Mouse (Mus musculus) limb, embryonic 15.5 days (tissue): Measurements from ENCODE around the gene Etfrf1. TPM values are rescaled to one million over a fixed set of nuclear protein-coding genes. Genes with fewer than 3 reads are reported as not detected.

ENCODE experiments used
- ATAC-seq: fragments of 200-750 bp; cut with Nextera tagmentation; 2 replicates; pipeline ENCODE4 v1.8.0; 2017; ENCODE audit warnings: low read depth, moderate TSS enrichment; ENCODE audit not compliant: insufficient number of reproducible peaks, low FRiP score, low TSS enrichment
- H3K27ac ChIP-seq: fragments of 300-500 bp; sonication (generic); 2 replicates; pipeline ENCODE4 v1.5.1; 2015; ENCODE audit warnings: moderate library complexity, mild to moderate bottlenecking, inconsistent platforms
- H3K27me3 ChIP-seq: fragments of 300-500 bp; sonication (generic); 2 replicates; pipeline ENCODE4 v1.6.1; 2015; ENCODE audit warnings: inconsistent platforms
- H3K36me3 ChIP-seq: fragments of 300-500 bp; sonication (generic); 2 replicates; pipeline ENCODE4 v1.6.1; 2015; ENCODE audit warnings: inconsistent platforms
- H3K4me1 ChIP-seq: fragments of 300-500 bp; sonication (generic); 2 replicates; pipeline ENCODE4 v1.6.1; 2015; ENCODE audit warnings: inconsistent platforms
- H3K4me2 ChIP-seq: fragments of 300-500 bp; sonication (generic); 2 replicates; pipeline ENCODE4 v1.6.1; 2015; ENCODE audit warnings: mild to moderate bottlenecking, inconsistent platforms
- H3K4me3 ChIP-seq: fragments of 300-500 bp; sonication (generic); 2 replicates; pipeline ENCODE4 v1.5.1; 2015; ENCODE audit warnings: mild to moderate bottlenecking, inconsistent platforms
- H3K9ac ChIP-seq: fragments of 300-500 bp; sonication (generic); 2 replicates; pipeline ENCODE4 v1.6.1; 2015; ENCODE audit warnings: inconsistent platforms
- H3K9me3 ChIP-seq: fragments of 300-500 bp; sonication (generic); 2 replicates; pipeline ENCODE4 v1.6.1; 2016; ENCODE audit warnings: inconsistent platforms
- WGBS: fragments of 180-500 bp; shearing (Covaris S2); methylation state at CpG from one replicate; pipeline ENCODE4 v1.1.7; 2015; 5-methylcytosine and 5-hydroxymethylcytosine counted together
- polyA plus RNA-seq: library from polyadenylated mRNA; unstranded; fragments of >200 nt; fragmentation: Nextera tagmentation; extraction: Ambion mirVana; gene quantifications from 2 replicates; pipeline ENCODE4 v1.2.1, GENCODE M21; 2015

The Etfrf1 gene
- polyA plus RNA-seq, 1 experiment from 2014 or later = 31.0 TPM

DNA sequence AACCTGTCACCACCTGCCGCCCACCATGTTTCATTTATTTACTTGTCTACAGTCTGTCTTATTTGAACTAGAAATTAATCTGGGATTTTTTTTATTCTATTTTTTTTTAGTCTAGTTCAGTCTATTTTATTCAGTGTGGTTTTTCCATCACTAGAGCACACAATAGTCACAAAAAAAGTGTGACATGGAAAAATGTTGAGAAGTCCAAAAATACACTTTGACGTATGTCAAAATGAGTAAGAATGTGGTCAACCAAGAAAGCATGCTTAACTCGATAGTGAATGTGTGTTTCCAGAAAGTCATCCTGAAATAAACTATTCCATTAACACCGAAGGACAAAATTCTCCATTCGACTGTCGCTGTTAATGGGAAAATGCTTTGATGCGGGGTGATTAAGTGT lies 51.4 kb downstream of the Etfrf1 start:
- no peak overlapping the region for H3K4me3 ChIP-seq
- WGBS = 85% methylated on average over 7 of the region's 7 CpGs
- ATAC-seq = no peak
- H3K27ac ChIP-seq = no peak overlapping the region
- H3K4me2 ChIP-seq = no peak overlapping the region
- no peaks in the 10 kb centered on the region for H3K36me3 ChIP-seq
- no peaks in the 10 kb centered on the region for H3K27me3 ChIP-seq
- H3K9me3 ChIP-seq = no peaks in the 10 kb centered on the region
- H3K4me1 ChIP-seq = peaks cover 2% of the 10 kb centered on the region
- no peak overlapping the region for H3K9ac ChIP-seq

Other genes with a start within 250 kb of the Etfrf1 start
- 31.2 and 34.9 TPM in 2 replicates for gene Bcat1, start 134.9 kb upstream of the Etfrf1 start, polyA plus RNA-seq
- 6.7 TPM in 2 replicates for gene Lrmp, start 95.5 kb upstream of the Etfrf1 start, polyA plus RNA-seq
- 0.29 and 0.41 TPM in 2 replicates for gene Casc1, start 129 bp upstream of the Etfrf1 start, polyA plus RNA-seq
- 64.6 and 65.4 TPM in 2 replicates for gene Kras, start 39.1 kb downstream of the Etfrf1 start, polyA plus RNA-seq